Mouse (Mus musculus) MN1 (cell line): ENCODE results near the gene Tmem240.
A peak's percentile ranks its signal among the peaks of the same experiment; 100 is the strongest.
"Not testable (repeated sequence)": the region's sequence is repeated elsewhere in the genome, so short reads cannot be mapped to it uniquely, and the experiment has no call there.

Experiments
- DNase-seq: peaks from one replicate; pipeline ENCODE4 v3.0.0-alpha.2; 2016; ENCODE audit warnings: low spot score

Tmem240 gene

DNA sequence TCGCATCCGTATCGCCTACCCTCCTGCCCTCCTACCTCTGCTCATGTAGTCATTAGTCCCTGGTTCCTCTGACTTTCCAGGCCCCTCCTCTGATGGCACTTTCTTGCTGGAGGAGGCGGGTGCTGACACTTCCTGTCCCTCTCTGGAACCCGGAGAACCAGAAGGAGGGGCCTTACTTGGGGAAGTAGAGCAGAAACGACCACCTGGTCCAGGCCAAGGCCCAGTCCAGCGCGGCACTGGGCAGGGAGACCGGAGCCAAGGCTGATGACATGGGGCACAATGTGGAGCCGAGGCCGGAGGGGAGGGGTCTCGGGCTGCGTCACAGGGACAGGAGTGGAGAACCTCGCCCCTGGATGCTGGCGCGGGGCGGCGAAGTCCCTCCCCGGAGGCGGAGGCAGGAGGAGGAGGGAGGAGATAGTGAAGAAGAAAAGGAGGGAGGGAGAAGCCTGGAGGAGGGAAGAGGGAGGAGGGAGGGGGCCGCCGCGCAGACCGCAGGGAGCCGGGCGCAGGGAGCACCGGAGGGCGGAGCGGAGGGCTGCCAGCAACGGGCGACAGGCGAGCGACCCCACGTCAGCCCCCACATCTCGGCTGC is at the start of gene Tmem240:
Tmem240 (plus strand) TSS at position 451 of the 592 bp plus-strand sequence.
- DNase-seq, result peak; percentile 97

- not testable (repeated sequence) for DNase-seq
These were observed 46.8 kb upstream of the Tmem240 start for GRCm38 (mm10) chr4:155687764-155688163.

GRCm38 (mm10) chr4:155690571-155691375 is 43.8 kb upstream of the Tmem240 start:
- DNase-seq, result peak; percentile 27

- DNase-seq, result no peak
These were observed 42.2 kb upstream of the Tmem240 start for GRCm38 (mm10) chr4:155692421-155692820.

GRCm38 (mm10) chr4:155694111-155694481 is 40.5 kb upstream of the Tmem240 start, which contains the start of gene Fndc10:
Gene Fndc10, plus strand, starts transcription at chr4:155694342.
- DNase-seq, result peak; percentile 75

DNA sequence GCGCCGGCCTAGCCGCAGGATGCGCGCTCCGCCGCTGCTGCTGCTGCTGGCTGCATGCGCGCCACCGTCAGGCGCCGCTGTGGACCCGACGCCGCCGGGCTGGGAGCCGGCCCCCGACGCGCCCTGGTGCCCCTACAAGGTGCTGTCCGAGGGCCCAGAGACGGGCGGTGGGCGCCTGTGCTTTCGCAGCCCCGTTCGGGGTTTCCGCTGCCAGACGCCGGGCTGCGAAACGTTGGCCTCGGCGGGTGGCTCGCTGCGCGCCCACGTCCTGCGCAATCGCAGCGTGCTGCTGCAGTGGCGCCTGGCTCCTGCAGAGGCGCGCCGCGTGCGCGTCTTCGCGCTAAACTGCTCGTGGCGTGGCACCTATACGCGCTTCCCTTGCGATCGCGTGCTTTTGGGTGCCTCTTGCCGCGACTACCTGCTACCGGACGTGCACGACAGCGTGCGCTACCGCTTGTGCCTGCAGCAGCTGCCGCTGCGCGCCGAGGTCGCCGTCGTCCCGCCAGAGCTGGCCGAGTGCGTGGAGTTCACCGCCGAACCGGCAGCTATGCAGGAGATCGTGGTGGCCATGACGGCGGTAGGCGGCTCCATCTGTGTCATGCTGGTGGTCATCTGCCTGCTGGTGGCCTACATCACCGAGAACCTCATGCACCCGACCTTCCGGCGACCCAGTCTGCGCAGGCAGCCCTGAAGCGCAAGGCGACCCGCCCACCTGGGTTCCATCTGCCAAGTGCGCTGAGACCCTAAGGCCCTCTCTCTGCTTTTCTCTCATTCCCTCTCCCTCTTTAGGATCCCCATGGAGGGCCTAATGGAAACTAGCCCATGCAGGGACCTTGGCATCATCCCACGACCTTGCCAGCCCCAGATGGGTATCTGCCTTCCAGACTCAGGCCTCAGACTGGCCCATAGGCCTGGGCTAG is 39.9 kb upstream of the Tmem240 start:
- peak; percentile 82 for DNase-seq

- DNase-seq, result no peak
These were observed 39.0 kb upstream of the Tmem240 start for GRCm38 (mm10) chr4:155695531-155696062.

GRCm38 (mm10) chr4:155696261-155697255 is 38.0 kb upstream of the Tmem240 start:
- peak; percentile 36 for DNase-seq

DNA sequence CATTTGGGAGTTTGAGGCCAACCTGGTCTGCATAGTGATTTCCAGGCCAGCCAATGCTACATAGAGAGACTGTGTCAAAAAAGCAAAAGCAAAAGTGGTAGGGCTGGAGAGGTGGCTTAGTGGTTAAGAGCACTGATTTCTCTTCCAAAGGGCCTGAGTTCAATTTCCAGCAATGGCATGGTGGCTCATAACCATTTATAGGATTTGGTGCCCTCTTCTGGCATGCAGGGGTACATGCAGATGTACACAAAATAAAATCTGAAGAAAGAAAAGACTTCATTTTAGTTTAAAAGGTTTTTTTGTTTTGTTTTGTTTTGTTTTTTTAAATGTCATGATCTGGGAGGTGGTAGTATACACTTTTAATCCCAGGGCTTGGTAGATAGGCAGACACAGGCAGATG is 34.2 kb upstream of the Tmem240 start:
- peak; percentile 38 for DNase-seq

GRCm38 (mm10) chr4:155703425-155703929 is 31.1 kb upstream of the Tmem240 start:
- DNase-seq, result no peak

DNA sequence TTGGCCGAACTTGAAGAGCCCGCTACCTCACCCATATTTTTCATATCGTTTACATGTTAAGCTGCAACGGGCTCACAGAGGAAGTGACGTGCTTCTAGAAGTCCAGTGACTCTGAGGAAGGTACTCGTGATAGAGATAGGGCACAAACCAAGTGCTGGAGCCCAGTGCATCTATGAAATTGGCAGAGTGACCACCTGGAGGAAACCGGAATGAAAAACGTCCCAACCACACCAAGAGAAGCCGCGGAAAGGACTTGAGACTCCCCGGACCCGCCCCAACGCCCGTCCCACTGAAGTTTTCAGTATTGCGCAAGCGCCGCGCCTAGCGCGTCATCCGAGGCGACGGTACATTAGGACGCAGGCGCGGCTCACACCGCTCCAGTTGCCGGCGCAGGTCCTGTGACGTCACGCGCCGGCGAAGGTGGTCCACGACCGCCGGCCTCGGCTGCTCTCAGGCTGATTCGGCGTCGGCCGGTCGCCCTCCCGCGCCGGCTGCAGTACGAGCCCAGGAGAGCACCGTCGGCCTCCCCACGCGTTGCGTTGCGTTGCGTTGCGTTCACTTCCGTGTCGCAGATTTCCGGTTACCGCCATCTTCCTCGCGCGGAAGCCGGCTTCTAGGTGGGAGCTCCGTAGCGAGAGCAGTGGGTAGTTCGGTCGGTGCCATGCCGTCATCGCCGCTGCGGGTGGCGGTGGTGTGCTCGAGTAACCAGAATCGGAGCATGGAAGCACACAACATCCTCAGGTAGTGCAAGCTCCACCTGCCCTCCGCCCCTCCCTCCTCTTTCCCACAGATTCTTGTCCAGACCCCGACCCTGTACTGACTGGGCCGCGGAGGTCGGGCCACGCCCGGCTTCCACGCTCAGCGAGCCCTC is 29.6 kb upstream of the Tmem240 start, which contains the start of gene Ssu72:
Ssu72 (plus strand) TSS at position 80 of the 871 bp plus-strand sequence.
- peak; percentile 95 for DNase-seq

DNA sequence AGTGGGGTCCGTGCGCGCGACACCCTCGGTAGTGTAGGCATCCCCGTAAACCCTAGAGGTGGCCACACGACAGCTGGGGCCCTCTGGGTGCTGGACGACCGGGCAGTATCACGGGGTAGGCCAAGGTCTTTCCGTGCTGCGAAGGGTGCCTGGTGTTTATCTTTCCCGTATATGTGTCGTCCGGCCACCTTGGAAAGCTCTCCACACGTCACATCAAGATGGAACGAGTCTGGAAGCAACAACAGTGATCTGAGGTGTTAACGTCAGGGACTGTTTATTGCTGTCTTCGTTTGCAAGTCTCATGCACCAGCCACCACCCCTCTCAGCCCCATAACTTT is 29.0 kb upstream of the Tmem240 start:
- DNase-seq, result peak; percentile 60

- DNase-seq, result no peak
These were observed 26.0 kb upstream of the Tmem240 start for GRCm38 (mm10) chr4:155708582-155708981.

- no peak for DNase-seq
These were observed 25.6 kb upstream of the Tmem240 start for GRCm38 (mm10) chr4:155708988-155709387.

DNA sequence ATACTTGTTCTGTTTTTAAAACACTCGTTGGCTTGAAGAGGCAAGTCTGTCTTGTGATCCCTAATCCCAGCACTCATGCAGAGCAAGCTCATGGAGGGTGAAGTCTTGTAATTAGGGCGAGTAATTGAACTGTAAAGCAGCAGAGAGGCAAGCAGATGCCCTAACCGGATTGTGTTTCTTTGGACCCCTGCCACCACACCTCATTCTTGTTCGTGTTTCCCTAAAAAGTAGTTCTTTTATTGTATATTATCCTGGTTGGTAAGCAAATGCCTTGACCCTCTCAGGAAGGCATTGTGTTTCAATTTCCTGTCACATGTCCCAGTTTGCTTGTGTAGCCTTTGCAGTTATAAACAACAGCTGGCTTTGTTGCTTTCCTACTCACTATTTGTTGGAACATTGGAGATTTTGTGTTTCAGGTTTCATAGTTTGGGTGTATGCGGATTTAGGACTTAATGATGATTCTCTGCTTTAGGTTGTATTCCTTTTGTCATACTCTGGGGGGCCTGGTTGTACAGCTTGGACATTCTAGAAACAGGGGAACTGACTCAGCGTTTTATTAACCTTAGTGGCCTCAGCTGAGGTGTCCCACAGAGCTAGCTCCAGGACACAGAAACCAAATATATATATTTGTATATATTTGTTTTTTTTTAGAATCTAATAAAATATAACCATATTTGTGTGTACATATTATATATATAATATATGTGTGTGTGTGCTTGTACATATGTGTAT is 23.9 kb upstream of the Tmem240 start:
- peak; percentile 54 for DNase-seq

GRCm38 (mm10) chr4:155721668-155722083 is 12.9 kb upstream of the Tmem240 start:
- peak; percentile 35 for DNase-seq

GRCm38 (mm10) chr4:155727993-155728392 is 6.6 kb upstream of the Tmem240 start:
- DNase-seq, result no peak

GRCm38 (mm10) chr4:155733267-155733666 is 1.3 kb upstream of the Tmem240 start:
- no peak for DNase-seq
